Mouse (Mus musculus) myocyte (in vitro differentiated cells): ENCODE results near the gene Man1b1. TPM values are rescaled to one million over a fixed set of nuclear protein-coding genes. Genes with fewer than 3 reads are reported as not detected.

Experiments used
- H3K27me3 ChIP-seq: one replicate; pipeline ENCODE4 v1.6.1; 2011; ENCODE audit not compliant: control insufficient read depth, insufficient read depth, insufficient read length
- H3K36me3 ChIP-seq: one replicate; pipeline ENCODE4 v1.6.1; 2011; ENCODE audit not compliant: control insufficient read depth, insufficient read depth
- H3K4me2 ChIP-seq: one replicate; pipeline ENCODE4 v1.6.1; 2011; ENCODE audit warnings: low read depth, control low read depth
- H3K4me3 ChIP-seq: one replicate; pipeline ENCODE4 v1.5.1; 2011; ENCODE audit warnings: mild to moderate bottlenecking, control low read depth, moderate library complexity
- H3K79me2 ChIP-seq: one replicate; pipeline ENCODE4 v1.6.1; 2011; ENCODE audit not compliant: control insufficient read depth, insufficient read depth
- H3ac ChIP-seq: one replicate; pipeline ENCODE4 v1.6.1; 2011; ENCODE audit not compliant: control insufficient read depth, insufficient read length
- CEBPB ChIP-seq: IDR thresholded peaks from 2 replicates; pipeline ENCODE4 v1.6.1; 2011; ENCODE audit warnings: mild to moderate bottlenecking, moderate library complexity; ENCODE audit not compliant: poor library complexity, insufficient read depth, severe bottlenecking
- E2F4 ChIP-seq: IDR thresholded peaks from one replicate; pipeline ENCODE4 v1.6.1; 2011; ENCODE audit warnings: mild to moderate bottlenecking, control low read depth, moderate library complexity; ENCODE audit not compliant: insufficient read depth
- MAX ChIP-seq: IDR thresholded peaks from one replicate; pipeline ENCODE4 v1.6.1; 2011; ENCODE audit warnings: low read depth, mild to moderate bottlenecking, control low read depth
- MYOD1 ChIP-seq, 3 experiments: IDR thresholded peaks; one replicate each; pipeline ENCODE4 v1.6.1; 2011; ENCODE audit warnings: control low read depth in 2 of 3, low read depth in 2 of 3, mild to moderate bottlenecking in 2 of 3, moderate library complexity in 1 of 3; ENCODE audit not compliant: insufficient read length in 2 of 3, control insufficient read depth in 1 of 3
- MYOG ChIP-seq, 3 experiments: IDR thresholded peaks; one replicate each; pipeline ENCODE4 v1.6.1; 2011; ENCODE audit warnings: control low read depth in 2 of 3, low read depth in 2 of 3, mild to moderate bottlenecking in 2 of 3; ENCODE audit not compliant: insufficient read length in 2 of 3, control insufficient read depth in 1 of 3, insufficient read depth in 1 of 3
- POLR2A ChIP-seq: IDR thresholded peaks from one replicate; pipeline ENCODE4 v1.6.1; 2011; ENCODE audit warnings: low read depth, mild to moderate bottlenecking, control low read depth, moderate library complexity; ENCODE audit not compliant: insufficient read length
- POLR2AphosphoS2 ChIP-seq: IDR thresholded peaks from one replicate; pipeline ENCODE4 v1.6.1; 2011; ENCODE audit warnings: low read depth, control low read depth; ENCODE audit not compliant: insufficient read length
- REST ChIP-seq: IDR thresholded peaks from one replicate; pipeline ENCODE4 v1.6.1; 2011; ENCODE audit warnings: mild to moderate bottlenecking, control low read depth, moderate library complexity; ENCODE audit not compliant: insufficient read depth, insufficient read length
- SRF ChIP-seq: IDR thresholded peaks from one replicate; pipeline ENCODE4 v1.6.1; 2011; ENCODE audit warnings: low read depth; ENCODE audit not compliant: control insufficient read depth, insufficient read length
- TCF12 ChIP-seq: IDR thresholded peaks from one replicate; pipeline ENCODE4 v1.6.1; 2011; ENCODE audit warnings: mild to moderate bottlenecking, control low read depth; ENCODE audit not compliant: poor library complexity, insufficient read depth, severe bottlenecking
- TCF3 ChIP-seq: IDR thresholded peaks from one replicate; pipeline ENCODE4 v1.6.1; 2011; ENCODE audit warnings: low read depth, control low read depth; ENCODE audit not compliant: insufficient read length
- USF1 ChIP-seq: IDR thresholded peaks from one replicate; pipeline ENCODE4 v1.6.1; 2011; ENCODE audit warnings: low read depth, mild to moderate bottlenecking, control low read depth, moderate library complexity
- polyA plus RNA-seq: library from polyadenylated mRNA; unstranded; fragments of >200 nt; fragmentation: generic; extraction: Trizol; gene quantifications from one replicate; pipeline ENCODE4 v1.2.1, GENCODE M21; 2012; ENCODE audit warnings: missing spikeins

The Man1b1 gene
- polyA plus RNA-seq, 1 experiment: 46.3 TPM

- TF ChIP-seq MAX: no peak
- no peak for TF ChIP-seq CEBPB
- TF ChIP-seq REST: peak; percentile 44
- TF ChIP-seq SRF: no peak
- TF ChIP-seq TCF3: peak; percentile 39
- peak; percentile 94 for TF ChIP-seq POLR2AphosphoS2
- TF ChIP-seq MYOD1 (IDR thresholded peaks at IDR 0.05; ENCODE audit: control insufficient read depth in 1 of 3, insufficient read length in 2 of 3, low read depth in 2 of 3): peak in 2 of 3 experiments; percentile 40 to 53
- TF ChIP-seq TCF12: no peak
- TF ChIP-seq POLR2A: peak; percentile 97
- TF ChIP-seq USF1: peak; percentile 67
- TF ChIP-seq MYOG (IDR thresholded peaks at IDR 0.05; ENCODE audit: control insufficient read depth in 1 of 3, insufficient read depth in 1 of 3, insufficient read length in 2 of 3, low read depth in 2 of 3): peak in 2 of 3 experiments; percentile 36 to 43
- TF ChIP-seq E2F4: no peak
- Histone ChIP-seq H3ac (peak within 1 kb of the TSS; percentile 17), H3K79me2 (no peaks in the 10 kb centered on the region), H3K27me3 (no peaks in the 10 kb centered on the region), H3K4me3 (peak within 1 kb of the TSS; percentile 43), H3K36me3 (peaks cover 3% of the 10 kb centered on the region), H3K4me2 (peak within 1 kb of the TSS; percentile 94)
Measured at GRCm38 (mm10) chr2:25365091-25365761, 33.1 kb downstream of the Man1b1 start, which contains the start of gene Uap1l1. Gene Uap1l1 (minus strand): TSS chr2:25365682.

GRCm38 (mm10) chr2:25369996-25370395, 37.9 kb downstream of the Man1b1 start:
- no peaks in the 10 kb centered on the region for H3K79me2 ChIP-seq
- H3K4me2 ChIP-seq: no peak overlapping the region
- no peak overlapping the region for H3ac ChIP-seq
- no peaks in the 10 kb centered on the region for H3K27me3 ChIP-seq
- no peak overlapping the region for H3K4me3 ChIP-seq
- no peaks in the 10 kb centered on the region for H3K36me3 ChIP-seq
- TF ChIP-seq E2F4 (no peak), REST (no peak), MAX (no peak), POLR2AphosphoS2 (no peak), TCF3 (no peak), MYOG (IDR thresholded peaks at IDR 0.05; ENCODE audit: control insufficient read depth in 1 of 3, insufficient read depth in 1 of 3, insufficient read length in 2 of 3, low read depth in 2 of 3) (no peak), POLR2A (no peak), MYOD1 (IDR thresholded peaks at IDR 0.05; ENCODE audit: control insufficient read depth in 1 of 3, insufficient read length in 2 of 3, low read depth in 2 of 3) (no peak), CEBPB (no peak), SRF (no peak)

DNA sequence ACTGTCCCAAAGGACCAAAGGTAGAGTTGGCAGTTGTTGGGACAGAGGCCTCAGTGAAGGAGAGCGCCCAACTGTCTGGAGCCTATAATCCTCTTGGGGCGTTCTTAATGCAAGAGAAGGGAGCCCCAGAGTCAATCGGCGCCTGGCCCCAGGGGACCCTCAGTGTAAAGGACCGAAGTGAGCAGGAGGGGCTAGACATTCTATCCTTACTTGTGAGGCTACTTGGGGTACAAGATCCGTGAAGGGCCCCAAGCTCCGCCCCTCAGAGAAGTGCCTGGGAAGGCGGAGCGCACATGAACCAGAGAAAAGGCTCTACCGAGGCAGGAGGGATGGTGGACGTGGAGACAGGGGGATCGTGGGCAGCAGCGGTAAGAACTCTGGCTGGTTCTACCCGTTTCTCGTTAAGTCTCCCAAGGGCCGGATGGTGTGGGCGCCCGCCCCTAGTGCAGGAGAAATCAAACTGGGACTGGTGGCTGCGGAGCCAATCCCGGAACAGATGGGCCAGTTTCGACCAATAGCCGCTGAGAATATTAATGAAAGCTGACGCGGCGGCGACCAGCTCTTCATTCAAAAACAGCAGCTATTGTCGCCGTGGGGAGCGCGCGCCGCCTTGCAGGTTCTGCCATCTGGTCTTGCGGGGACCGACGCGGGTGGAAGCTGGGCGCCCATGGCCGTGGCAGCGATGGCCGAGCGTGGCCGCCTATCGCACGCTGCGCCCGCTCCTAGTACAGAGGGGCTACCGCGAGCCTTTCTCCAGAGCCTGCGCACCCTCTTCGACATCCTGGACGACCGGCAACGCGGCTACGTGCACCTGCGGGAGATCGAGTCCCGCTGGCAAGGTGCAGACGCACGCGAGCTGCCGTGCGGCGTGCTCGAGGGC, 39.9 kb downstream of the Man1b1 start, which contains the start of gene Sapcd2:
TSS of gene Sapcd2 (plus strand) at position 558 of the 880 bp plus-strand sequence.
- TF ChIP-seq POLR2A: peak; percentile 89
- no peak for TF ChIP-seq MAX
- TF ChIP-seq USF1: no peak
- peak; percentile 14 for TF ChIP-seq REST
- TF ChIP-seq SRF: no peak
- peak in 1 of 3 experiments; percentile 17 for TF ChIP-seq MYOG (IDR thresholded peaks at IDR 0.05; ENCODE audit: control insufficient read depth in 1 of 3, insufficient read depth in 1 of 3, insufficient read length in 2 of 3, low read depth in 2 of 3)
- TF ChIP-seq TCF3: no peak
- no peak for TF ChIP-seq MYOD1 (IDR thresholded peaks at IDR 0.05; ENCODE audit: control insufficient read depth in 1 of 3, insufficient read length in 2 of 3, low read depth in 2 of 3)
- TF ChIP-seq POLR2AphosphoS2: peak; percentile 73
- no peak for TF ChIP-seq TCF12
- peak; percentile 93 for TF ChIP-seq E2F4
- no peak for TF ChIP-seq CEBPB
- peak within 1 kb of the TSS; percentile 67 for H3ac ChIP-seq

DNA sequence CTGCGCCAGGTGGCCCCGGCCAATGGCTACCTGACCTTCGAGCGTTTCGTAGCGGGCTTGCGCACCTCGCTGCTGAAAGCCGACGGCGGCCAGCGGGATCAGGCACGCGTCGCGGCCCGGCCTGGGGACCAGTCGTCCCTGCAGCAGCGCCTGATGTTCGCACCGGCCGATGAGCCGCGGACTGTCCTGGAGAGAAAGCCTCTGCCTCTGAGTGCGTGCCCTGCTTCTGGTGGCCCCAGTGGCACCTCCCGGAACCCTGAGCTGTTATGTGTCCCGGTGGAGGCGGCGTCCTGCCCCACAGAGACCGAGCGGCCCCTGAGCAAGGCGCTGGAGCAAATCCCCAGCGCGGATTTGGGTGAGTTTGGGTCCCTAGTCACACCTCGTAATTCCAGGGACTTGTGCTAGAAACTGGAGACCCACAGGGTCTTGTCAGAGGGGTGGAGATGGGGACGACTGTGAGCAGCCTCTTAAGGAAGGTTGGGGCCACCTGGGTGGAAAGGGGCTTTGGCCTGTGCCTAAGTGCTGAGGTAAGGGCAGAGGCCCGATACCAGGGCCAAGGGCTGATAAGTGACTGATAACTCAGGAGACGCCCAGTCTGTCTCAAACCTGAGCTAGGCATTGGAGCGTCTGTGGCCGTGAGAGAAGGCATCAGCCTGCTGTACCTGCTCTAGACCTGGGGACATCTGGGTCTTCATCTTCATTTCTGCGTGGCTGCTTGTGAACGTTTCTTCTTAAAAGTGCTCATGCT, 40.7 kb downstream of the Man1b1 start:
- H3K36me3 ChIP-seq: peaks cover 5% of the 10 kb centered on the region
- peak overlapping the region; percentile 89 for H3K4me2 ChIP-seq
- no peaks in the 10 kb centered on the region for H3K79me2 ChIP-seq
- TF ChIP-seq REST (no peak), USF1 (no peak), TCF12 (no peak), MYOD1 (IDR thresholded peaks at IDR 0.05; ENCODE audit: control insufficient read depth in 1 of 3, insufficient read length in 2 of 3, low read depth in 2 of 3) (no peak), MAX (no peak), E2F4 (no peak), MYOG (IDR thresholded peaks at IDR 0.05; ENCODE audit: control insufficient read depth in 1 of 3, insufficient read depth in 1 of 3, insufficient read length in 2 of 3, low read depth in 2 of 3) (no peak), SRF (no peak), TCF3 (no peak), CEBPB (no peak), POLR2AphosphoS2 (no peak), POLR2A (no peak)
- H3ac ChIP-seq: peak overlapping the region; percentile 67
- peak overlapping the region; percentile 49 for H3K4me3 ChIP-seq
- no peaks in the 10 kb centered on the region for H3K27me3 ChIP-seq

More for the DNA sequence above, 39.9 kb downstream of the Man1b1 start, which contains the start of gene Sapcd2:
- no peaks in the 10 kb centered on the region for H3K36me3 ChIP-seq
- peak within 1 kb of the TSS; percentile 49 for H3K4me3 ChIP-seq
- peak within 1 kb of the TSS; percentile 89 for H3K4me2 ChIP-seq
- H3K27me3 ChIP-seq: no peaks in the 10 kb centered on the region
- no peaks in the 10 kb centered on the region for H3K79me2 ChIP-seq
